Mouse (Mus musculus): ENCODE results near the gene Coro1c.

GRCm38 (mm10) chr5:113808177-113808576 is 100.4 kb downstream of the Coro1c start:
- TF ChIP-seq POLR2A (IDR thresholded peaks at IDR 0.05; ENCODE audit: low read depth, low read length) (no peak), CTCF (IDR thresholded peaks at IDR 0.05; ENCODE audit: borderline replicate concordance, insufficient read depth, low read length) (no peak)

Data from embryonic fibroblast, embryonic 13.5 days (primary cell).